Mouse (Mus musculus): ENCODE measurements around the gene Macc1. TPM values are rescaled to one million over a fixed set of nuclear protein-coding genes. Genes with fewer than 3 reads are reported as not detected.

Macc1 gene
- polyA plus RNA-seq, 1 experiment = not detected

DNA sequence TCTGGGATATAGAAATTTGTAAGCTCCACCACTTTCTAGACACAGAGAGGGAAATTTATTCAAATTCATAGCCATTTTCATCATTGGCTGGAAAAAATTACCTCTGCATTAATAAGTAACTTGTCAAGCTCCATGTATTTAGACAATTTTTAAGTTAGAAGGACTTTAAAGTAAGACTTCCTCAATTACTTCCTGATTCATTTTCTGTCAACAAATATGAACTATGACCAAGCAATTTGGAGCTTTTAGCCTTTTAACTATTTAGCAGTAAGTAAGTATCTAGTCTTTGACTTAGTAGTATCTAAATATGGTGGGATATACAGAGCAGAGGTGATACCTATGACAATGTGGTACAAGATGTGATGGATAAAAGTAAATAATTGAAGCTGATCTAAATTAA lies 72.2 kb downstream of the Macc1 start:
- Histone ChIP-seq H3K36me3 (ENCODE audit: control insufficient read depth, insufficient read depth, low read length) (no peaks in the 10 kb centered on the region), H3K27me3 (ENCODE audit: control insufficient read depth, insufficient read depth, low read length) (no peaks in the 10 kb centered on the region), H3K4me1 (ENCODE audit: control insufficient read depth, insufficient read depth, insufficient read length, low read length) (no peaks in the 10 kb centered on the region), H3K27ac (ENCODE audit: insufficient read depth, low read depth, low read length) (no peak overlapping the region), H3K4me3 (ENCODE audit: low read depth, low read length) (no peak overlapping the region)
- TF ChIP-seq CTCF (IDR thresholded peaks at IDR 0.05; ENCODE audit: extremely low read depth, insufficient read length, insufficient replicate concordance, low read depth, low read length) (no peak), POLR2A (IDR thresholded peaks at IDR 0.05; ENCODE audit: low read depth, low read length) (no peak)

DNA sequence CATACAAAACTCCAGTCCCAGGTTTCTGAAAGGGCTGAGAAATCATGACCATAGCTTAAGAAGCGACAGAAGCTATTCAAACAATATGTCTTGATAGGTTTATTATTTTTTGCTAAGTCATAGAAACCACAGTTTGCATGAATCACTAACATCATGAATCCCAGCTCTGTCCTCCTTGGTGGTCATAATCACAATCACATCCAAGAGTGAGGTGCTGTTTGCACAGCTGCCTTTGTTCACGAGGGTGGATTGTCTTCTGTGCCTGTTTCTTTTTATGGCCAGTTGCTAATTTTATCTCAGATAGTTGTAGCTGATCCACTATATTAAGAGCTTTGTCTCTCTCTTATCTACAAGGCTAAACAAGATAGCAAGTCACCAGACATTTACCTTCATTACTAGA lies 72.6 kb downstream of the Macc1 start:
- 34% methylated on average over 2 of the region's 2 CpGs for WGBS
- no peak for TF ChIP-seq CTCF (IDR thresholded peaks at IDR 0.05; ENCODE audit: extremely low read depth, insufficient read length, insufficient replicate concordance, low read depth, low read length)
- H3K36me3 ChIP-seq (ENCODE audit: control insufficient read depth, insufficient read depth, low read length) = no peaks in the 10 kb centered on the region
- no peaks in the 10 kb centered on the region for H3K27me3 ChIP-seq (ENCODE audit: control insufficient read depth, insufficient read depth, low read length)
- no peak overlapping the region for H3K27ac ChIP-seq (ENCODE audit: insufficient read depth, low read depth, low read length)
- no peaks in the 10 kb centered on the region for H3K4me1 ChIP-seq (ENCODE audit: control insufficient read depth, insufficient read depth, insufficient read length, low read length)
- no peak overlapping the region for H3K4me3 ChIP-seq (ENCODE audit: low read depth, low read length)

DNA sequence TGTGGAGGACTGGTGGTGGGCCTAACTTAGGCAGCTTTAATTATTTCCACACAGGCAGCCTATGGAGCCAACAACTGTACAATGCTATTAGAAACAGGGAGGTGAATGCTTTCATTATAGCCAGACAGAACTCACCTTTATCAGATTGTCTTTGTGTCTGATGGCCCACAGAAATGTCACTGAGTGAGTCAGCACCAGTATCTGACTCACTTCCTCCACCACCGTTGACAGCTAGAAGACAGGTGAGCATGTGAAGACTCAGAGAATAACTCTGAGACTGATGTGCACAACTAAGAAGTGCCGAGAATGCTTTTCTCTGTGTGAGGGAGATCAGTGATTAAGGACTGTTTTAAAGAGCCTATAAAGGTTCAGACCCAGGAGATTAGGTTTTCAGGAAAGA lies 73.9 kb downstream of the Macc1 start:
- no peaks in the 10 kb centered on the region for H3K4me1 ChIP-seq (ENCODE audit: control insufficient read depth, insufficient read depth, insufficient read length, low read length)
- no peak overlapping the region for H3K27ac ChIP-seq (ENCODE audit: insufficient read depth, low read depth, low read length)
- H3K36me3 ChIP-seq (ENCODE audit: control insufficient read depth, insufficient read depth, low read length) = no peaks in the 10 kb centered on the region
- 55% methylated on average over 2 of the region's 2 CpGs for WGBS
- no peaks in the 10 kb centered on the region for H3K27me3 ChIP-seq (ENCODE audit: control insufficient read depth, insufficient read depth, low read length)
- TF ChIP-seq CTCF (IDR thresholded peaks at IDR 0.05; ENCODE audit: extremely low read depth, insufficient read length, insufficient replicate concordance, low read depth, low read length) (no peak), POLR2A (IDR thresholded peaks at IDR 0.05; ENCODE audit: low read depth, low read length) (no peak)
- H3K4me3 ChIP-seq (ENCODE audit: low read depth, low read length) = no peak overlapping the region

GRCm38 (mm10) chr12:119390192-119390684 lies 76.2 kb downstream of the Macc1 start:
- no peak overlapping the region for H3K4me3 ChIP-seq (ENCODE audit: low read depth, low read length)

DNA sequence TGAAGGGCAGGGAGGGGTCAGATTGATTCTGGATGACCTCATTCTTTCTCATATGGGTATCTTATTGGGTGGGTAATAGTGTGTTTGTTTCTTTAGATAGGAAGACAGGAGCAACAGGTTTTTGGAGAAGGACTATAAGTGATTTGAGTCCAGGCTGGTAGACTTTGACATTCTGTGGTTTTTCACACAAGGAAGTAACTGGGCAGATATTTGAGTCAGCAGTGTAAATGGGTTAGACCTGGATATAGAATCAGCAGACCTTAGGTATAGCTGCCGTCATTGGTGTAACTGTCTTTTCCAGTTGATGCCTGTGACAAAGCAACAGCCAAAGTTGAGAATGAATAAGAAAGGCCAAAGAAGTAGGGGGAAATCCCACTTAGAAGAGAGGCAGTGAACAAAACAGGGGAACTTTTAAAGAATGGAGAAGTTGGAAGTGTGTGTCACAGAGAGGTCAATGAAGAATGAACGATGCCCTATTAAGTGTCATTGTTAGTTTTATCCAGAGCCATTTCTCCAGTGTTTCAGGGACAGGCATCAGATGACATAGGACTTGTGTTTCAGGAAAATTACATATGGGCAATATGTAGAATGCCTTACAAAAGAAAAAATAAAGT lies 84.1 kb downstream of the Macc1 start:
- no peaks in the 10 kb centered on the region for H3K4me1 ChIP-seq (ENCODE audit: control insufficient read depth, insufficient read depth, insufficient read length, low read length)
- H3K27me3 ChIP-seq (ENCODE audit: control insufficient read depth, insufficient read depth, low read length) = no peaks in the 10 kb centered on the region
- no peak overlapping the region for H3K27ac ChIP-seq (ENCODE audit: insufficient read depth, low read depth, low read length)
- TF ChIP-seq CTCF (IDR thresholded peaks at IDR 0.05; ENCODE audit: extremely low read depth, insufficient read length, insufficient replicate concordance, low read depth, low read length) = no peak
- TF ChIP-seq POLR2A (IDR thresholded peaks at IDR 0.05; ENCODE audit: low read depth, low read length) = no peak
- no peaks in the 10 kb centered on the region for H3K36me3 ChIP-seq (ENCODE audit: control insufficient read depth, insufficient read depth, low read length)
- WGBS = 70% methylated on average over 2 of the region's 2 CpGs
- no peak overlapping the region for H3K4me3 ChIP-seq (ENCODE audit: low read depth, low read length)

More at GRCm38 (mm10) chr12:119390192-119390684, 76.2 kb downstream of the Macc1 start:
- no peak for TF ChIP-seq POLR2A (IDR thresholded peaks at IDR 0.05; ENCODE audit: low read depth, low read length)
- no peak for TF ChIP-seq CTCF (IDR thresholded peaks at IDR 0.05; ENCODE audit: extremely low read depth, insufficient read length, insufficient replicate concordance, low read depth, low read length)
- Histone ChIP-seq H3K27me3 (ENCODE audit: control insufficient read depth, insufficient read depth, low read length) (no peaks in the 10 kb centered on the region), H3K36me3 (ENCODE audit: control insufficient read depth, insufficient read depth, low read length) (no peaks in the 10 kb centered on the region), H3K4me1 (ENCODE audit: control insufficient read depth, insufficient read depth, insufficient read length, low read length) (no peaks in the 10 kb centered on the region), H3K27ac (ENCODE audit: insufficient read depth, low read depth, low read length) (no peak overlapping the region)
- 14% methylated on average over 3 of the region's 3 CpGs for WGBS

- no peak overlapping the region for H3K27ac ChIP-seq (ENCODE audit: insufficient read depth, low read depth, low read length)
- 86% methylated on average over 1 of the region's 1 CpGs for WGBS
- no peaks in the 10 kb centered on the region for H3K27me3 ChIP-seq (ENCODE audit: control insufficient read depth, insufficient read depth, low read length)
- H3K36me3 ChIP-seq (ENCODE audit: control insufficient read depth, insufficient read depth, low read length) = no peaks in the 10 kb centered on the region
- no peak for TF ChIP-seq POLR2A (IDR thresholded peaks at IDR 0.05; ENCODE audit: low read depth, low read length)
- TF ChIP-seq CTCF (IDR thresholded peaks at IDR 0.05; ENCODE audit: extremely low read depth, insufficient read length, insufficient replicate concordance, low read depth, low read length) = no peak
- H3K4me1 ChIP-seq (ENCODE audit: control insufficient read depth, insufficient read depth, insufficient read length, low read length) = no peaks in the 10 kb centered on the region
- H3K4me3 ChIP-seq (ENCODE audit: low read depth, low read length) = no peak overlapping the region
Measured at GRCm38 (mm10) chr12:119402273-119402672, 88.2 kb downstream of the Macc1 start.

- WGBS = 44% methylated on average over 3 of the region's 3 CpGs
- TF ChIP-seq CTCF (IDR thresholded peaks at IDR 0.05; ENCODE audit: extremely low read depth, insufficient read length, insufficient replicate concordance, low read depth, low read length) (no peak), POLR2A (IDR thresholded peaks at IDR 0.05; ENCODE audit: low read depth, low read length) (no peak)
Measured at GRCm38 (mm10) chr12:119402796-119403195, 88.7 kb downstream of the Macc1 start.

More at GRCm38 (mm10) chr12:119402796-119403195, 88.7 kb downstream of the Macc1 start:
- no peak overlapping the region for H3K4me3 ChIP-seq (ENCODE audit: low read depth, low read length)
- H3K27ac ChIP-seq (ENCODE audit: insufficient read depth, low read depth, low read length) = no peak overlapping the region
- no peaks in the 10 kb centered on the region for H3K27me3 ChIP-seq (ENCODE audit: control insufficient read depth, insufficient read depth, low read length)
- H3K4me1 ChIP-seq (ENCODE audit: control insufficient read depth, insufficient read depth, insufficient read length, low read length) = no peaks in the 10 kb centered on the region
- no peaks in the 10 kb centered on the region for H3K36me3 ChIP-seq (ENCODE audit: control insufficient read depth, insufficient read depth, low read length)

Measured in small intestine, adult 2 months (tissue).